Mouse (Mus musculus) macrophage (primary cell): ENCODE measurements around the gene Tnip1. TPM values are rescaled to one million over a fixed set of nuclear protein-coding genes. Genes with fewer than 3 reads are reported as not detected.

Experiments used
- H3K27ac ChIP-seq: fragments of 350-480 bp; formaldehyde crosslinking; 2 replicates; pipeline ENCODE4 v1.9.0; 2021
- H3K36me3 ChIP-seq: fragments of 350-480 bp; formaldehyde crosslinking; 2 replicates; pipeline ENCODE4 v1.9.0; 2021; ENCODE audit errors: inconsistent target
- H3K4me3 ChIP-seq: fragments of 350-480 bp; formaldehyde crosslinking; 2 replicates; pipeline ENCODE4 v1.9.0; 2021; ENCODE audit errors: inconsistent target
- H3K79me2 ChIP-seq: fragments of 350-480 bp; formaldehyde crosslinking; 2 replicates; pipeline ENCODE4 v1.9.0; 2021; ENCODE audit errors: inconsistent target
- WGBS: methylation state at CpG from one replicate; pipeline ENCODE4 v1.1.7; 2026; ENCODE audit warnings: inconsistent platforms; ENCODE audit not compliant: missing documents; 5-methylcytosine and 5-hydroxymethylcytosine counted together
- polyA plus RNA-seq: library from polyadenylated mRNA; stranded (reverse); fragments of 250-400 nt; gene quantifications from 3 replicates; pipeline ENCODE4 v1.2.4, GENCODE M21; 2018; ENCODE audit warnings: inconsistent platforms

The Tnip1 gene
- polyA plus RNA-seq, 1 experiment from 2014 or later: 108 TPM

DNA sequence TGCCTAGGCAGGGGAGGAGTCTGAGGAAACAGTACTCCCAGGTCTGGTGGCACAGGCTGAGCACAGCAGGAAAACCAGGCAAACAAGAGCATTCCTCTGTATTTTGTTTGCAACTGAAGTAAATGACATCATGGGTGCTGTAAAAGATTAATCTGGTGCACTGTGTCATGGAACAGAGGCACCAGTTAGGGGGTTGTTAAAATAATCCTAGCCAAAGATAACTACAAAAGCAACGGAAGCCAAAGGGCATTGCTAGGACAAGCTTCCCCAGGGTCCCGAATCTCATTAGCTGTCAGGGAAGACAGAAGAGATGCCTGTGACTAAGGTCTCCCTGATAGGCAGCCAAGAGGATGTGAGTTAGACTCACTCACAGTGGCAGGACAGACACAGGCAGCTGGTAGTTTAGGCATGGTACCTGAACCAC, 81.7 kb downstream of the Tnip1 start:
- Histone ChIP-seq H3K27ac (no peak overlapping the region), H3K36me3 (no peaks in the 10 kb centered on the region), H3K4me3 (no peak overlapping the region), H3K79me2 (no peaks in the 10 kb centered on the region)
- WGBS: 88% methylated on average over 2 of the region's 2 CpGs

DNA sequence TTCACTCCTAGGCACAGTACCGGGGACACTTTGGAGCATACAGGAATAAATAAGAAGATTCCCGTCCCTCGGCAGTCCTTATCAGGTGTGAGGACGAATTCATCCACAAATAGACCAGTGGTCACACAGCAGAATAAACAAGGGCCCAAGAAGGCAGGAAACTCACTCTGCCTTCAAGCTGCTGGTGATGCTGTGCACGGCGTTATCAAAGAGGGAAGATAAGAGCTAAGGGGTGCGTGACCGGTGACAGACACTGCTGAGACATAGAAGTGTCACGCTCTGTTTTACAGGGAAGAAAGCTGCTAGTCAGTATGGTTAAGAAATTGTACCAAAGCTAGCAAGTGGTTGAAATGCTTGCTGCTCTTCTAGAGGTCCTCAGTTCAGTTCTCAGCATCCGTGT, 82.8 kb downstream of the Tnip1 start:
- WGBS: 92% methylated on average over 10 of the region's 10 CpGs
- Histone ChIP-seq H3K36me3 (no peaks in the 10 kb centered on the region), H3K27ac (0 out of 2 replicates have a peak overlapping the region, but pooled peaks have one; percentile 12)

DNA sequence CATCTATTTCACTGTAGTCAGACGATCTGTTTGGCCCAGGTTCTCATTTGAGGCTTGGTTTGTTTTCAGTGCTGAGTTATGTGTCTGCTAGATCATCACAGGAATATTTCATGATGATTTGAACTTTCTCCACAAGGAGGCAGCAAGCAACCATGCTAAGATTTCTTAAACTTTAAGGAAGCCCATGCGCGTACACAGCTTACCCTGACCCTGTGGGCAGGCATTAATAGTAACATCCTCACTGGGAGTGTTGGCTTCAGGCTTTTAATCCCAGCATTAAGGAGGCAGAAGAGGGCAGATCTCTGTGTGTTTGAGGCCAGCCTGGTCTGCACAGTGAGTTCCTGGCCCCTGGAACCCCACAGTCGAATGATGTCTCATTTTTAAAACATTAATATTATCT, 83.3 kb downstream of the Tnip1 start:
- Histone ChIP-seq H3K4me3 (no peak overlapping the region), H3K79me2 (no peaks in the 10 kb centered on the region), H3K36me3 (no peaks in the 10 kb centered on the region), H3K27ac (0 out of 2 replicates have a peak overlapping the region, but pooled peaks have one; percentile 12)
- 22% methylated on average over 4 of the region's 4 CpGs for WGBS

More for the DNA sequence above, 82.8 kb downstream of the Tnip1 start:
- H3K4me3 ChIP-seq: no peak overlapping the region
- no peaks in the 10 kb centered on the region for H3K79me2 ChIP-seq

DNA sequence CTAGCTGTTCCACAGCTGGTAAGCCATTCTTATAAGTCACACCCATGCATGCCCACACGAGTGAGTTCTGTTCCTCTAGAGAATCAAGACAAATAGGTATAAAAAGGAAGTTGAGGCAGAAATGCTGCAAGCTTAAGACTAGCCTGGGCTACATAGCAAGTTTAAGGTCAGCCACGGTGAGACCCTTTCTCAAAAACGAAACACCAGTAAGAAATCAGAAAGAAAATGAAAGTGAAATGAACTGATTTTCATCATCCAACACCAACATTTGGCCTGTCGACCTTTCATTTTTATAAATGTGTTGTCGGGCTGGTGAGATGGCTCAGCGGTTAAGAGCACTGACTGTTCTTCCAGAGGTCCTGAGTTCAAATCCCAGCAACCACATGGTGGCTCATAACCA, 83.8 kb downstream of the Tnip1 start:
- Histone ChIP-seq H3K4me3 (no peak overlapping the region), H3K36me3 (peaks cover 4% of the 10 kb centered on the region; the same call in 1 of the 2 replicates), H3K79me2 (no peaks in the 10 kb centered on the region), H3K27ac (no peak overlapping the region)
- 57% methylated on average over 6 of the region's 6 CpGs for WGBS

DNA sequence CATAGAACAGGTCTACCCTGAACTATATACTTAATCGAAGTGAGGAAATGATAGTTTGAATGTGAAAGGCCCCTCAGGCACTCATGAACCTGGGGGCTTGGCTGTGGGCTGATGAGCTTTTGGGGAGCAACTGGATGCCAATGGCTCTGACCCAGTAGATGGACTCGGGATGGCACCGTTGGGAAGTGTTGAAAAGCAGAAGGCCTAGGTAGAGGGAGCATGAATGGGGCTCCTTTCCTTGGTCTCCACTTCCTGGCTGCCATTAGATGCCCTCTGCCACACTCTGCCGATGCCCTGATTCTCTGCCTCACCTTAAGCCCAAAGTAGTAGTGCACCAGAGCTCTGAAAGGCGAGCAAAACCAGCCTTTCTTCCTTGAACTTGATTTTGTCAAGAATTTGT, 86.7 kb downstream of the Tnip1 start:
- H3K4me3 ChIP-seq: no peak overlapping the region
- WGBS: 98% methylated on average over 5 of the region's 5 CpGs
- H3K36me3 ChIP-seq: peaks cover 24% of the 10 kb centered on the region
- no peaks in the 10 kb centered on the region for H3K79me2 ChIP-seq
- H3K27ac ChIP-seq: no peak overlapping the region

DNA sequence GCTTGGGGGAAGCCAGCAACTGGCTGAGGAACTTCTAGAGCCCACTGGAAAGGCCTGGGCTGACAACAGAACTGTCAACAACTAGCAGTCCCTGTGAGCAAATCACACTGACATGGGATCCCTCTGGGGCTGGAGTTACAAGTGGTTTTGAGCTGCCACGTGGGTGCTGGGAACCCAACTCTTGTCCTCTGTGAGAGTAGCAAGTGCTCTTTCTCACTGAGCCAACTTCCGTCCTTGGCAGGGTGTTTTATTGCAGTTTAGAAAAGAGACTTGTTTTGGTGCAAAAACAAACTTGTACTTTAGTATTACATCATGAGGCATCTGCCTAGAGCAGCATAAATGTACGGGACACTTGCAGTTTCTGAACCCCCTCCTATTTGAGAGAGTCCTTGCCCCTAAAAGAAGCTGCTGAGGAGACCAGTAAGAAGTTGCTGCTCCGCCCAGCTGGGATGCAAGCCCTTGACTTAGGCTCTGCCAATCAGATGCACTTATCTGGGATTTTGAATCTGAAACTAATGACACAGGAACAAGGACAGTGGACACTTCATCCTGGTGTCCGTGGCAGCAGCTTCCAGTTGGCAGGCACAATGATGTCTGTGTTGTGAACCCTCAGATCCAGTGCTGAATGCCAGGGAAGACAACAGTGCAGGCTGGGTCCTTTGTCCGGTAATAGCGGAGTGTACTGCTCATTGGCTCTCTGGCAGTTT, 90.7 kb downstream of the Tnip1 start:
- H3K27ac ChIP-seq: no peak overlapping the region
- 90% methylated on average over 7 of the region's 7 CpGs for WGBS

DNA sequence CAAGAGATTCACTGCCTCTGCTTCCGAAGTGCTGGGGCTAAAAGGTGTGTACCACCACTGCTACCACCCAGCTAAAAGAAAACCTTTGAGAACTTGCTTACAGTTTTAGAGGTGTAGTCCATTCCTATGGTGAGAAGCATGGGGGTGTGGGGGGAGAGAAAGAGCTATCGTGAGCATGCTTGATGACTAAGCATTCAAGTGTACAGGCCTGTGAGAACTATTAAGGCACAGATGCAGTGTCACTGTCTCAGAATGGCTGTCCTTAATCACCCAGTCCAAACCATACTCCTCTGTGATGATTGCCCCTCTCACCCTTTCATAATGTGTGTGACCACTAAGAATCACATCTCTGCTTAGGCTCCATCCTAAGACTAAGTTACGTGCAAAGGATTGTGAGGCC, 93.4 kb downstream of the Tnip1 start:
- Histone ChIP-seq H3K79me2 (peaks cover 37% of the 10 kb centered on the region), H3K27ac (no peak overlapping the region), H3K36me3 (peaks cover 39% of the 10 kb centered on the region), H3K4me3 (no peak overlapping the region)
- WGBS: 82% methylated on average over 3 of the region's 3 CpGs

More for the DNA sequence above, 90.7 kb downstream of the Tnip1 start:
- Histone ChIP-seq H3K79me2 (peaks cover 34% of the 10 kb centered on the region), H3K36me3 (peaks cover 39% of the 10 kb centered on the region), H3K4me3 (no peak overlapping the region)

DNA sequence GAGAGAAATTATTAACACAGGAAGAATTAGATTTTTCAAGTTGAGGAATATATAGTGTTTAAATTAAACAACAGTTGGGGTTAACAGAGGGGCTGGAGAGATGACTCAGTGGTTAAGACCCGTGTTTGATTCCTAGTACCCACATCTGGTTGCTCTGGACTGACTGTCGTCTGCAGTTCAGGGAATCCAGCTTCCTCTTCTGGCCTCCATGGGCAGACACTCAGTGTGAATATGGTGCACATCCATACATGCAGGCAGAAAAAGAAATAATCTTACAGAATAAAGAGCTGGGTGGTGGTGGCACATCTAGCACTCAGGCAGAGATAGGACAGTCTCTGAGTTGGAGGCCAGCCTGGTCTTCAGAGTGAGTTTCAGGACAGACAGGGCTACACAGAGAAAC, 94.3 kb downstream of the Tnip1 start:
- Histone ChIP-seq H3K4me3 (no peak overlapping the region), H3K36me3 (peaks cover 30% of the 10 kb centered on the region), H3K79me2 (peaks cover 37% of the 10 kb centered on the region), H3K27ac (no peak overlapping the region)
- WGBS: 44% methylated on average over 2 of the region's 2 CpGs

DNA sequence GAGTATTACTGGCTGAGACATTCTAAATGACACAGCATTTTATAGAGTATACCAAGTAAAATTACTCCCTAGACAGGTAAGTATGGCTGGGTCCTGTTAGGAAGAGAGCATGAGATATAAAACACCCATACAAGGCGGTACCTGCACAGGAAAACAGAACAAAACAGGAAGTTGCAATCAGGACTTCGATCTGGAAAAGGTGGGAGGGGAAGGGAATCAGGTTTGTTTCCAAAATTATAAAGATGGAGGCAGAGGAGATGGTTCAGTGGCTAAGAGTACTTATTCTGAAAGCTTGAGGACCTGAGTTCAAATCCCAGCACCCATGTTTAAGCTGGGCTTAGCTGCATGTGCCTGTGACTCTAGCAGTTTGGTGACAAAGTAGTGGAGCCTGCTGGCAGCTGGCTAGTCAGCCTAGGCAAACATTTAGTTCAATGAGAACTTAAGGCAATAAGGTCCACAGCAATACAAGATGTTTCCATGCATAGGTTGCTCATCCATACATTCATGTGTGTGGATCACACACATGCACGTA, 94.7 kb downstream of the Tnip1 start:
- 47% methylated on average over 3 of the region's 3 CpGs for WGBS
- Histone ChIP-seq H3K27ac (0 out of 2 replicates have a peak overlapping the region, but pooled peaks have one; percentile 70), H3K4me3 (peak overlapping the region; percentile 66; the same call in 1 of the 2 replicates), H3K79me2 (peaks cover 37% of the 10 kb centered on the region), H3K36me3 (peaks cover 28% of the 10 kb centered on the region)

DNA sequence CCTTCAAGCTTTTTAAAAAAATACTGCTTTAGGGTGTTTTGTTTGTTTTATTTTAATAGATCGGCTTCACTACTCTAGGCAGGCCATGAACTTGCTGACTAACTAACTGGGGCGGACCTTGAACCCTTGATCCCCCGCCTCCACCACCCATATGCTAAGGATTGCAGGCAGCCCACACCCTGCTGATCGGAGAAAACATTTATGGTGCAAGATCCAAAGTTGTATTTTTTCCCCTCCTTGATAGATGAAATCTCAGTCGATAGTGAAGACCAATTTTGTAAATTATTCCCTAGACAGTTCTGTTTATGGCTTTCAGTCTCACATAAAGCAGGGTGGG, 95.7 kb downstream of the Tnip1 start:
- peaks cover 37% of the 10 kb centered on the region for H3K79me2 ChIP-seq
- peak overlapping the region; percentile 70 for H3K27ac ChIP-seq
- H3K36me3 ChIP-seq: peaks cover 25% of the 10 kb centered on the region
- 0% methylated on average over 5 of the region's 5 CpGs for WGBS
- peak overlapping the region; percentile 66 for H3K4me3 ChIP-seq

DNA sequence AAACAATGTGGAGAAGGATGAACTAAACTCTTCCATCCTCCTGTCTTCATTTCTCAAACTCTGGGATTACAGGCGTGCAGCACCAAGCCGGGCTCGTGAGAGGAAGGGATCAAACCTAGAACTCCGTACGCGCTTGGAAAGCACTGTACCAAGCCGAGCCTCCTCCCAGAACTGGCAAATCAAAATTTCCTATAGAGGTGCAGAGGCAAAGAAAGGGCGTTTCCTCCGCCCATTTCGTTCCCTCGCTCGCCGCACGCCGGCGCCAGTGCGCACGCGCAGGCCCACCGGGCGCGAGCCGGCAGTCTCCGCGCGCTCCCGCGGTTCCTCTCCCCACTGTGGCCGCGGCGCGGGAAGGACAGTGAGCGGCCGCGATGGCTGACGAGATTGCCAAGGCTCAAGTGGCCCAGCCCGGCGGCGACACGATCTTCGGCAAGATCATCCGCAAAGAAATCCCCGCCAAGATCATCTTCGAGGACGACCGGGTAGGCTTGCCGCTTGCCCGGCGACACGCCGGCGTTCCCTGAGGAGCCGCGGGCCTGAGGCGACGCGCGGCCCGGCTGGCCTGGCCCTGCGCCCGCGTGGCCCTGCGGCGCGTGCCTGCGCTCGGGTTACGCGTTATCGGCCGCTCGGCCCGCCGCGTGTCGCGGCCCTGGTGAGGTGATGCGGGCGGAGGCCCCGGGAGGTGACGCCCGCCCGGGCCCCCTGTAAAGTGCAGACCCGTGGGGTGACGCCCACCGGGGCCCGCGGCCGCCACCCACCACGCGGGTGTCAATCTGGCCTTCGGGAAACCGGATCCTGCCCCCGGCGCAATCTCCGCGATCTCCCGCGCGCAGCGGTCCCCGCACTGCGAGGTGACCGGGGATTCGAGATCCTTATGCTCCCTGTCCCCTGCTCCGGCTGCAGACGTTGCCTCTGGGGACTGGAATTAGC, 96.3 kb downstream of the Tnip1 start, which contains the start of gene Hint1:
Hint1 (plus strand) TSS at position 265 of the 930 bp plus-strand sequence.
- peak within 1 kb of the TSS; percentile 66 for H3K4me3 ChIP-seq
- whole genome bisulfite sequencing: under 1% methylated on average over 89 of the region's 107 CpGs
- H3K36me3 ChIP-seq: peaks cover 19% of the 10 kb centered on the region
- H3K79me2 ChIP-seq: peaks cover 37% of the 10 kb centered on the region
- peak within 1 kb of the TSS; percentile 70 for H3K27ac ChIP-seq

DNA sequence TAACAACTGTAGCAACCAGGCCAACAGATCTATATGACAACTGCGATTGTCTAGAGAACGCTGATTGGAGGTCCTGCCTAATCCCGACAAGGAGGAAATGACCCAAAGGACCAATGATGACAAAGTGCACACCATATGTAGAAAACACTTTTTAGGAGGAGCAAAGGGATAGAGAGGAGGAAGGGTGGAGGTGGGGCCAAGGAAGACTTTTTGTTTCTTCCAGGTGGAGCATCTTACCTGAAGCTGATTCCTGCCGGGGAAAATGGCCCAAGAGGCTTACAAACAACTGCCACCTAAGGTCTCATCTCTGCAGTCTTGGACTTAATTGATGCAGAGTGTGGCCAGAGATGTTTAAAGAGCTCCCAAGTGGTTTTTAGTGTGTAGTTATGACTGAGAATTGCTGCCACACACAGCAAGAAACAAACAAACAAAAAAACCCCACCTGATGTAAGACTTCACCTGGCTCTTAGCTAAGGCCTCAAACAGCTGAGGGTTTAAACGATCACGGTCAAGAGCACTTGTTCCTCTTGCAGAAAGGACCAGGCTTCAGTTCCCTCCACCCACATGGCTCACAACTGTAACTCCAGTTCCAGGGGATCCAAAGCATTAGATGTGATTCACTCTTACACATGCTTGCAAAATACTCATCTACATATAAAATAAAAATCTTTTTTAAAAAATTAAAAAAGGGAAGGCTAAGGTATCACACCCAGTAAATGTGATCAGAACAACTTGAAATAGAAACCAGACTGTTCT, 97.2 kb downstream of the Tnip1 start:
- 56% methylated on average over 5 of the region's 6 CpGs for WGBS
- H3K36me3 ChIP-seq: peaks cover 10% of the 10 kb centered on the region
- peaks cover 37% of the 10 kb centered on the region for H3K79me2 ChIP-seq
- peak overlapping the region; percentile 30 for H3K4me3 ChIP-seq
- peak overlapping the region; percentile 66 for H3K27ac ChIP-seq

DNA sequence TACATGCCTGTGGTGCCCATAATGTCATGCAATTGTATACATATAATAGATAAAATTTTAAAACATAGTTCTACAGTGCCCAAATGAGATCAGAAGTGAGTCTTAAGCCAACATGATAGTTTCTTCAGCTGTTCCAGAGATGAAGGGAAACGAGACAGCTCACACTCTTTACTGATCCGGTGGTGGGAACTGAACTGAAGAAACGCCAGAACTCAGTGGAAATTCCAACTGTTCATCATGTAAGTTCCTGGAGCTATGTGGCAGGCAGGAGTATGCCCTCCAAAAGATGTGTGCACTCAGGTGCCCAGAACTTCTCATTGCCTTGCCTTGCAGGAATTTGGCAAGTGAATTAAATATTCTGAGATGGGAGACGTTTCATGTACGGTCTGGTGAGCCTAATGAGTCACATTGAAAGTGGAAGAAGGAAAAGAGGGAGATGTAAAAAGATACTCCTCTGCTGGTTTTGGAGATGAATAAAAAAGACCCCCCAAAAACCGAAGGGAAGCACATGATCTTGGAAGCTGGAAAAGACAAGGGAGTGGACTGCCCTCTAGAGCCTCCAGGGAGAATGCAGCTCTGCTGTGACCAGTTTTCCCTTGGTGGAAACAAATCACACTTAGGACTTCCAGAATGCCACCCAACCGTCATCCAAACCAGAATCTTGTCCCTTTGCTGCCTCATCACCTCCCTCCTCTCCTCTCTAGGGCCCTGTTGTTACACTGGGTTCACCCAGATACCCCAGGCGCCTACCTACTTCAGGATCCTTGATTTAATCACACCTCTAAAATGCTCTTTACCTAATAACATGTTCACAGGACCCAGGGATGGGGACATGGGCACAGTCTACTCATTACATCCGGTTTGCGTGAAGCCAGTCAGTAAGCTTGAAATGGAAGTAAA, 99.8 kb downstream of the Tnip1 start:
- peaks cover 12% of the 10 kb centered on the region for H3K79me2 ChIP-seq
- no peak overlapping the region for H3K4me3 ChIP-seq
- H3K27ac ChIP-seq: no peak overlapping the region
- H3K36me3 ChIP-seq: no peaks in the 10 kb centered on the region
- 46% methylated on average over 10 of the region's 10 CpGs for WGBS
